7 mouse cellular contexts compared by ENCODE assay signal in genomic region chr13:117208236-117208635, GRCm38 (mm10). TPM values are rescaled to one million over a fixed set of nuclear protein-coding genes. Genes with fewer than 3 reads are reported as not detected.
DNase-seq lines count a peak whose midpoint lies in the region; ATAC-seq lines count a peak whose summit lies in the region.

Gene Emb, plus strand, starts transcription at chr13:117208536.

- no peak within 1 kb of the TSS for H3K4me2 ChIP-seq in lung, embryonic 15.5 days
- H3K4me2 ChIP-seq in embryonic facial prominence, embryonic 15.5 days (replicated peaks): no peak within 1 kb of the TSS
- no peak within 1 kb of the TSS for H3K4me2 ChIP-seq in hindbrain, embryonic 13.5 days
- no peak within 1 kb of the TSS for H3K4me2 ChIP-seq in liver, embryonic 16.5 days (ENCODE audit: low read depth, low read length)

- H3K4me3 ChIP-seq in lung, embryonic 15.5 days: no peak within 1 kb of the TSS
- H3K4me3 ChIP-seq in embryonic facial prominence, embryonic 15.5 days (replicated peaks): no peak within 1 kb of the TSS
- no peak within 1 kb of the TSS for H3K4me3 ChIP-seq in hindbrain, embryonic 13.5 days
- H3K4me3 ChIP-seq in liver, embryonic 16.5 days (ENCODE audit: low read depth, low read length): no peak within 1 kb of the TSS

- no peaks in the 10 kb centered on the region for H3K9me3 ChIP-seq in lung, embryonic 15.5 days
- H3K9me3 ChIP-seq in embryonic facial prominence, embryonic 15.5 days (replicated peaks): no peaks in the 10 kb centered on the region
- no peaks in the 10 kb centered on the region for H3K9me3 ChIP-seq in hindbrain, embryonic 13.5 days
- no peaks in the 10 kb centered on the region for H3K9me3 ChIP-seq in liver, embryonic 16.5 days (replicated peaks; ENCODE audit: control insufficient read depth, low read length)

- H3K9ac ChIP-seq in lung, embryonic 15.5 days: no peak within 1 kb of the TSS
- H3K9ac ChIP-seq in embryonic facial prominence, embryonic 15.5 days: no peak within 1 kb of the TSS
- no peak within 1 kb of the TSS for H3K9ac ChIP-seq in hindbrain, embryonic 13.5 days
- no peak within 1 kb of the TSS for H3K9ac ChIP-seq in liver, embryonic 16.5 days (ENCODE audit: low read depth, low read length)

- H3K27me3 ChIP-seq in lung, embryonic 15.5 days: no peaks in the 10 kb centered on the region
- H3K27me3 ChIP-seq in embryonic facial prominence, embryonic 15.5 days: no peaks in the 10 kb centered on the region
- no peaks in the 10 kb centered on the region for H3K27me3 ChIP-seq in hindbrain, embryonic 13.5 days
- H3K27me3 ChIP-seq in liver, embryonic 16.5 days (ENCODE audit: control insufficient read depth, insufficient read depth, low read depth, low read length): no peaks in the 10 kb centered on the region

- no peaks in the 10 kb centered on the region for H3K36me3 ChIP-seq in lung, embryonic 15.5 days
- no peaks in the 10 kb centered on the region for H3K36me3 ChIP-seq in embryonic facial prominence, embryonic 15.5 days
- H3K36me3 ChIP-seq in hindbrain, embryonic 13.5 days: no peaks in the 10 kb centered on the region
- no peaks in the 10 kb centered on the region for H3K36me3 ChIP-seq in liver, embryonic 16.5 days (ENCODE audit: control insufficient read depth, insufficient read depth)

- no peak for DNase-seq in lung, postnatal 14 days
- no peak for DNase-seq in right cerebral cortex, postnatal 14 days
- DNase-seq in spleen, postnatal 14 days (ENCODE audit: low spot score in 2 of 2): no peak

- ATAC-seq in lung, embryonic 15.5 days (ENCODE audit: borderline replicate concordance, extremely low read depth, low FRiP score, low TSS enrichment): no peak
- no peak for ATAC-seq in embryonic facial prominence, embryonic 15.5 days (ENCODE audit: insufficient number of reproducible peaks, low FRiP score, low TSS enrichment, low read depth)
- no peak for ATAC-seq in hindbrain, embryonic 13.5 days (ENCODE audit: low FRiP score)
- ATAC-seq in liver, embryonic 16.5 days (ENCODE audit: low read depth): no peak

- 39% methylated on average over 6 of the region's 6 CpGs for WGBS in lung, embryonic 15.5 days
- WGBS in embryonic facial prominence, embryonic 15.5 days: 71% methylated on average over 6 of the region's 6 CpGs
- WGBS in hindbrain, embryonic 13.5 days: 83% methylated on average over 6 of the region's 6 CpGs
- WGBS in liver, embryonic 16.5 days (ENCODE audit: insufficient replicate concordance): 34% methylated on average over 6 of the region's 6 CpGs

- H3K4me1 ChIP-seq in lung, embryonic 15.5 days: no peaks in the 10 kb centered on the region
- 0 out of 2 replicates have a peak, but pooled peaks cover 8% of the 10 kb centered on the region for H3K4me1 ChIP-seq in embryonic facial prominence, embryonic 15.5 days
- H3K4me1 ChIP-seq in hindbrain, embryonic 13.5 days (replicated peaks): no peaks in the 10 kb centered on the region
- no peaks in the 10 kb centered on the region for H3K4me1 ChIP-seq in liver, embryonic 16.5 days (ENCODE audit: control insufficient read depth, low read depth, low read length)

- H3K27ac ChIP-seq in lung, embryonic 15.5 days: no peak within 1 kb of the TSS
- no peak within 1 kb of the TSS for H3K27ac ChIP-seq in embryonic facial prominence, embryonic 15.5 days (replicated peaks)
- no peak within 1 kb of the TSS for H3K27ac ChIP-seq in hindbrain, embryonic 13.5 days
- H3K27ac ChIP-seq in liver, embryonic 16.5 days (ENCODE audit: low read length): no peak within 1 kb of the TSS

RNA-seq across cellular contexts. Expression of gene Emb, which starts in this region (rescaled TPM):
- polyA plus RNA-seq in lung, embryonic 15.5 days (2015; fragmentation: Nextera tagmentation; extraction: Ambion mirVana): 15.4 and 16.7 TPM in 2 replicates
- 42.1 and 49.0 TPM in 2 replicates for polyA plus RNA-seq in embryonic facial prominence, embryonic 15.5 days (2015; fragmentation: Nextera tagmentation; extraction: Ambion mirVana)
- polyA plus RNA-seq in hindbrain, embryonic 13.5 days (2015; fragmentation: Nextera tagmentation; extraction: Ambion mirVana): 12.1 and 14.4 TPM in 2 replicates
- 13.9 and 17.0 TPM in 2 replicates for polyA plus RNA-seq in liver, embryonic 16.5 days (2015; fragmentation: Nextera tagmentation; extraction: Ambion mirVana)
